Mouse (Mus musculus) midbrain, embryonic 13.5 days (tissue): Measurements from ENCODE around the gene Ptgis. TPM values are rescaled to one million over a fixed set of nuclear protein-coding genes. Genes with fewer than 3 reads are reported as not detected.

Experiments used
- ATAC-seq: fragments of 200-750 bp; cut with Nextera tagmentation; 2 replicates; pipeline ENCODE4 v1.8.0; 2017; ENCODE audit warnings: mild to moderate bottlenecking, moderate TSS enrichment, moderate library complexity
- H3K27ac ChIP-seq: fragments of 300-500 bp; sonication (generic); 2 replicates; pipeline ENCODE4 v1.5.1; 2015; ENCODE audit warnings: inconsistent platforms, mild to moderate bottlenecking, moderate library complexity
- H3K27me3 ChIP-seq: fragments of 300-500 bp; sonication (generic); 2 replicates; pipeline ENCODE4 v1.6.1; 2015; ENCODE audit warnings: mild to moderate bottlenecking, inconsistent platforms
- H3K36me3 ChIP-seq: fragments of 300-500 bp; sonication (generic); 2 replicates; pipeline ENCODE4 v1.6.1; 2015; ENCODE audit warnings: mild to moderate bottlenecking, inconsistent platforms
- H3K4me1 ChIP-seq: fragments of 300-500 bp; sonication (generic); replicated peaks from 2 replicates; pipeline ENCODE4 v1.6.1; 2015; ENCODE audit warnings: inconsistent platforms
- H3K4me2 ChIP-seq: fragments of 300-500 bp; sonication (generic); replicated peaks from 2 replicates; pipeline ENCODE4 v1.6.1; 2015; ENCODE audit warnings: moderate library complexity, mild to moderate bottlenecking, inconsistent platforms
- H3K4me3 ChIP-seq: fragments of 300-500 bp; sonication (generic); replicated peaks from 2 replicates; pipeline ENCODE4 v1.5.1; 2015; ENCODE audit warnings: mild to moderate bottlenecking, inconsistent platforms
- H3K9ac ChIP-seq: fragments of 300-500 bp; sonication (generic); replicated peaks from 2 replicates; pipeline ENCODE4 v1.6.1; 2015; ENCODE audit warnings: mild to moderate bottlenecking, inconsistent platforms
- H3K9me3 ChIP-seq: fragments of 300-500 bp; sonication (generic); 2 replicates; pipeline ENCODE4 v1.6.1; 2016; ENCODE audit warnings: mild to moderate bottlenecking, inconsistent platforms
- WGBS: fragments of 180-500 bp; shearing (Covaris S2); methylation state at CpG from one replicate; pipeline ENCODE4 v1.1.7; 2015; 5-methylcytosine and 5-hydroxymethylcytosine counted together
- polyA plus RNA-seq: library from polyadenylated mRNA; unstranded; fragments of >200 nt; fragmentation: Nextera tagmentation; extraction: Ambion mirVana; gene quantifications from 2 replicates; pipeline ENCODE4 v1.2.1, GENCODE M21; 2015

Gene Ptgis
- polyA plus RNA-seq, 1 experiment from 2014 or later, result 4.5 TPM

DNA sequence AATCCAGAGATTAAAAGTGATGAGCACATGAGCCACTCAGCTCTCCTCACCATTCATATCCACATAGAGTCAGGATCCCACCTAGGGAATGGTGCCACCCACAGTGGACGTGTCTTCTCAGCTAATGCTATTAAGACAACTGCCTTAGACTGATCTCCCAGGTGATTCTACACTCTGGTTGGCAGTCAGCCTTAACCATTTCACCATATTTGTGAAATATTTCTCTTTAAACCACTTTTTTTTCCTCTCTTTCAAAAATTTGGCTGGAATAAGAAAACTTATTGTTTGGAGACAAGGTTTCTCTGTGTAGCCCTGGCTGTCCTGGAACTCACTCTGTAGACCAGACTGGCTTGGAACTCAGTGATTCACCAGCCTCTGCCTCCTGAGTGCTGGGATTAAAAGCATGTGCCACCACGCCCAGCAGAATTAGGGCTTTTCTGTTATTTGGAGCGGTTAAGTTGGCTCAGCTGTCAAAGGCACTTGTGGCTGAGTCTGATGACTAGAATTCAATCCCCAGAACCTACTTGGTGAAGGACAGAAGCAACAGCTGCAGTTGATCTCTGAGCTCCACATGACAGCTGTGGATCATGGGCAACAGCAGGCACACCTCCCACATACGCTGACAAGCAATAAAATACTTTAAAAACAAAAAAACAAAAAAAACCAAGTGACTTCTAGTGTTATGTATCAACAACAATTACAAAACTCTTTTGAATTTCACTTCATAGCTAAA is 3.6 kb upstream of the Ptgis start:
- WGBS, result 94% methylated on average over 4 of the region's 4 CpGs
- Histone ChIP-seq H3K9me3 (0 out of 2 replicates have a peak, but pooled peaks cover 2% of the 10 kb centered on the region), H3K27me3 (peaks cover 23% of the 10 kb centered on the region), H3K27ac (no peak overlapping the region), H3K36me3 (no peaks in the 10 kb centered on the region), H3K9ac (no peak overlapping the region), H3K4me1 (peaks cover 16% of the 10 kb centered on the region), H3K4me2 (no peak overlapping the region), H3K4me3 (no peak overlapping the region)
- ATAC-seq, result no peak

GRCm38 (mm10) chr2:167239262-167239661 is 1.1 kb downstream of the Ptgis start:
- peaks cover 14% of the 10 kb centered on the region for H3K4me1 ChIP-seq
- no peak overlapping the region for H3K4me3 ChIP-seq
- peaks cover 30% of the 10 kb centered on the region for H3K27me3 ChIP-seq
- H3K9ac ChIP-seq, result no peak overlapping the region
- WGBS, result 30% methylated on average over 12 of the region's 12 CpGs
- H3K4me2 ChIP-seq, result 0 out of 2 replicates have a peak overlapping the region, but pooled peaks have one; percentile 90
- no peak for ATAC-seq
- H3K27ac ChIP-seq, result no peak overlapping the region
- no peaks in the 10 kb centered on the region for H3K36me3 ChIP-seq
- H3K9me3 ChIP-seq, result no peaks in the 10 kb centered on the region

DNA sequence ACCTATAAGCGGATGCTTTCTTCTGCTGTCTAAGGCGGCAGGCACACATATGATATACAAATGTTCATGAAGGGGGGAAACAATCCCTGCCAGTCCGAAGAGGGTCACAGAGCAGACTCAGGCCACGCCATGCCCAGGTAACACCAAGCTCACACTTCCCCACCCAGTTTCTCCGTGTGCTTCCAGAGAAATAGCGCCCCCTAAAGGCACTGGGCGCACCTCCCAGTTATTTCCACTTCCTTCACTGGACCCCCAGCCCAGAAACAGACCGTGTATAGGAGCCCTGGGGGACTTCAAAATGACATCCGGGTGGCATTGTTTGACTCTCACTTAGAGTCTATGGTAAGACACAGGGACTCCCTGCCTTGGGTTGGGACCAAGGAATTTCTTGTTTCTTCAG is 3.2 kb downstream of the Ptgis start:
- no peak for ATAC-seq
- Histone ChIP-seq H3K4me3 (no peak overlapping the region), H3K27ac (no peak overlapping the region), H3K4me1 (peaks cover 14% of the 10 kb centered on the region), H3K27me3 (peaks cover 30% of the 10 kb centered on the region), H3K36me3 (no peaks in the 10 kb centered on the region), H3K4me2 (no peak overlapping the region), H3K9me3 (no peaks in the 10 kb centered on the region), H3K9ac (no peak overlapping the region)
- WGBS, result 85% methylated on average over 9 of the region's 9 CpGs

- no peak overlapping the region for H3K4me2 ChIP-seq
- H3K4me3 ChIP-seq, result no peak overlapping the region
- ATAC-seq, result no peak
- 98% methylated on average over 4 of the region's 4 CpGs for WGBS
- H3K9ac ChIP-seq, result no peak overlapping the region
- H3K9me3 ChIP-seq, result no peaks in the 10 kb centered on the region
- no peaks in the 10 kb centered on the region for H3K36me3 ChIP-seq
- H3K27ac ChIP-seq, result no peak overlapping the region
- peaks cover 28% of the 10 kb centered on the region for H3K27me3 ChIP-seq
- H3K4me1 ChIP-seq, result peaks cover 14% of the 10 kb centered on the region
Observed at GRCm38 (mm10) chr2:167236174-167236573, 4.2 kb downstream of the Ptgis start.

- Histone ChIP-seq H3K4me1 (peaks cover 9% of the 10 kb centered on the region), H3K27ac (no peak overlapping the region), H3K9me3 (no peaks in the 10 kb centered on the region), H3K36me3 (no peaks in the 10 kb centered on the region), H3K4me2 (no peak overlapping the region), H3K4me3 (no peak overlapping the region), H3K9ac (no peak overlapping the region), H3K27me3 (peaks cover 21% of the 10 kb centered on the region)
- ATAC-seq, result no peak
- 82% methylated on average over 17 of the region's 17 CpGs for WGBS
Observed at GRCm38 (mm10) chr2:167235338-167236018, 4.9 kb downstream of the Ptgis start.

- H3K36me3 ChIP-seq, result no peaks in the 10 kb centered on the region
- no peaks in the 10 kb centered on the region for H3K4me1 ChIP-seq
- WGBS, result 53% methylated on average over 14 of the region's 14 CpGs
- H3K27ac ChIP-seq, result no peak overlapping the region
- ATAC-seq, result no peak
- H3K9ac ChIP-seq, result no peak overlapping the region
- no peak overlapping the region for H3K4me3 ChIP-seq
- no peak overlapping the region for H3K4me2 ChIP-seq
- no peaks in the 10 kb centered on the region for H3K9me3 ChIP-seq
- peaks cover 4% of the 10 kb centered on the region for H3K27me3 ChIP-seq
Observed at GRCm38 (mm10) chr2:167233771-167234170, 6.6 kb downstream of the Ptgis start.

GRCm38 (mm10) chr2:167233009-167233335 is 7.4 kb downstream of the Ptgis start:
- no peak overlapping the region for H3K27ac ChIP-seq
- no peaks in the 10 kb centered on the region for H3K9me3 ChIP-seq
- no peaks in the 10 kb centered on the region for H3K27me3 ChIP-seq
- no peak overlapping the region for H3K4me2 ChIP-seq
- H3K36me3 ChIP-seq, result no peaks in the 10 kb centered on the region
- ATAC-seq, result no peak
- H3K9ac ChIP-seq, result no peak overlapping the region
- no peaks in the 10 kb centered on the region for H3K4me1 ChIP-seq
- WGBS, result 79% methylated on average over 5 of the region's 5 CpGs
- H3K4me3 ChIP-seq, result no peak overlapping the region

GRCm38 (mm10) chr2:167232132-167233008 is 8.0 kb downstream of the Ptgis start:
- H3K4me2 ChIP-seq, result no peak overlapping the region
- H3K27ac ChIP-seq, result no peak overlapping the region; the same call in 1 of the 2 replicates
- no peaks in the 10 kb centered on the region for H3K27me3 ChIP-seq
- WGBS, result 55% methylated on average over 14 of the region's 14 CpGs
- H3K4me3 ChIP-seq, result no peak overlapping the region
- H3K36me3 ChIP-seq, result no peaks in the 10 kb centered on the region
- H3K4me1 ChIP-seq, result no peaks in the 10 kb centered on the region
- peak overlapping the region; percentile 25; the same call in 1 of the 2 replicates for H3K9ac ChIP-seq
- H3K9me3 ChIP-seq, result no peaks in the 10 kb centered on the region
- ATAC-seq, result no peak

DNA sequence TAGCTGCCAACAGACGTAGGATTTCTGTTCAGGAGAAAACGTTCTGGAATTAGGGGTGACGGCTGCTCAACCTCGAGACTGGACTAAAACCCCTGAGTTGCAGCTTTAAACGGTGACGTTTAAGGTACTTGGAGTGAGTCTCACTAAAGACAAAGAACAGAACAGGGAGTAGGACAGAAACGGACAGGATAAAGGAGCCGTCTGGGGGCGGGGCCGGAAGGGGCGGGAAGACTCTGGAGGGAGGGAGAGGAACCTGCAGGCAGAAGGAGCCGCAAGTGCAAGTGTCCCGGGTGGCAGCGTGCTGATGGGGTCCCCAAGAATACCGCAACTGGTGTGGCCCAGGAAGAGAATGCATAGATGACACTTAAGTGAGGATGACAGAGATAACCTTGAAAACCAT is 9.8 kb downstream of the Ptgis start:
- no peak for ATAC-seq
- Histone ChIP-seq H3K36me3 (no peaks in the 10 kb centered on the region), H3K27ac (no peak overlapping the region), H3K9me3 (no peaks in the 10 kb centered on the region), H3K9ac (no peak overlapping the region), H3K27me3 (no peaks in the 10 kb centered on the region), H3K4me2 (peak overlapping the region; percentile 25; the same call in 1 of the 2 replicates), H3K4me3 (no peak overlapping the region), H3K4me1 (no peaks in the 10 kb centered on the region)
- WGBS, result 5% methylated on average over 15 of the region's 15 CpGs

DNA sequence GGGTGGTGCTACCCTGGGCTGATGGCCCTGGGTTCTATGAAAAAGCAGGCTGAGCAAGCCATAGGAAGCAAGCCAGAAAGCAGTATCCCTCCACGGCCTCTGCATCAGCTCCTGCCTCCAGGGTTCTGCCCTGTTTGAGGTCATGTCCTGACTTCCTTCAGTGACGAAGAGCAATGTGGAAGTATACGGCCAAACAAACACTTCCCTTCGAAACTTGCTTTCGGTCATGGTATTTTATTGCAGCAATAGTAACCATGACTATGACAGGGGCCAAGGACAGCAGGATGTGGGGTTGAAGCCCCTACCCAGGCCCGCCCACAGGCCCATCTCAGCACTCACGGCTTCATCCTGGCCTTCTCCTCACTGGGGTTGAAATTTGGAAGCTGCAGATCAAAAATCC is 15.5 kb downstream of the Ptgis start:
- no peak overlapping the region for H3K27ac ChIP-seq
- ATAC-seq, result no peak

DNA sequence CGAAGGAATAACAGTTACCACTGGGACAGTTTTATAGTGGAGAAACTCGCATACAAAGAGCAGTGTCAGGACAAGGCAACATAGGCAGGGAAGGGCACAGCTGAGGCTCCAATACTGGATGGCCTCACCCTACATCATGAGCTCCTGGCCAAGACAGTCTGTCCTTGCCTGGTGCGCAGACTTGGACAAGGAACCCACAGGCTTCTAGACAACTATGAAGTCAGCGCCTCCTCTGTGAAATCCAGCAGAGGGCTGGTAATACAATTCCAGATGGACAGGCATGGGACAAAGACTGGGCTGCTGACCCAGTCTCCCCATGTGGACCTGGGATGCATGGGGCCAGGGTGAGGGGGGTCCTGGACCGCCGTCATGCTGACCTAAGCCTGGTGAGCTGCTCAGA is 16.2 kb downstream of the Ptgis start:
- Histone ChIP-seq H3K4me1 (peaks cover under 1% of the 10 kb centered on the region; the same call in 1 of the 2 replicates), H3K9ac (no peak overlapping the region), H3K4me3 (no peak overlapping the region), H3K27me3 (no peaks in the 10 kb centered on the region), H3K27ac (no peak overlapping the region), H3K4me2 (no peak overlapping the region), H3K9me3 (no peaks in the 10 kb centered on the region), H3K36me3 (no peaks in the 10 kb centered on the region)
- ATAC-seq, result no peak
- WGBS, result 87% methylated on average over 6 of the region's 6 CpGs

More for the DNA sequence above, 15.5 kb downstream of the Ptgis start:
- no peak overlapping the region for H3K9ac ChIP-seq
- no peak overlapping the region for H3K4me3 ChIP-seq
- 87% methylated on average over 7 of the region's 7 CpGs for WGBS
- no peaks in the 10 kb centered on the region for H3K9me3 ChIP-seq
- no peak overlapping the region for H3K4me2 ChIP-seq
- H3K4me1 ChIP-seq, result no peaks in the 10 kb centered on the region
- H3K36me3 ChIP-seq, result no peaks in the 10 kb centered on the region
- H3K27me3 ChIP-seq, result no peaks in the 10 kb centered on the region

GRCm38 (mm10) chr2:167222152-167222551 is 18.3 kb downstream of the Ptgis start:
- Histone ChIP-seq H3K4me1 (peaks cover 2% of the 10 kb centered on the region; the same call in 1 of the 2 replicates), H3K4me2 (no peak overlapping the region), H3K27me3 (no peaks in the 10 kb centered on the region), H3K36me3 (no peaks in the 10 kb centered on the region), H3K9me3 (no peaks in the 10 kb centered on the region), H3K9ac (no peak overlapping the region), H3K4me3 (no peak overlapping the region), H3K27ac (no peak overlapping the region)
- WGBS, result 26% methylated on average over 7 of the region's 7 CpGs
- ATAC-seq, result peak; percentile 65; the same call in 1 of the 2 replicates
